Mouse (Mus musculus) G1E (cell line): ENCODE measurements at regions not wholly inside any gene's neighbourhood (a gene's known extent, or its start where the extent isn't known, plus 50 kb on each side); places are given as distances from the start of the nearest gene placed in this dataset.

ENCODE experiments used
- CTCF ChIP-seq: IDR thresholded peaks from 2 replicates; pipeline ENCODE4 v1.5.1; 2012; ENCODE audit warnings: low read depth, low read length, inconsistent platforms, mixed read lengths
- GATA1 ChIP-seq: IDR thresholded peaks from 2 replicates; pipeline ENCODE4 v1.6.1; 2012; ENCODE audit warnings: borderline replicate concordance, low read length, inconsistent platforms, mixed read lengths
- POLR2AphosphoS5 ChIP-seq: IDR thresholded peaks from 2 replicates; pipeline ENCODE4 v1.6.1; 2012; ENCODE audit warnings: low read depth, low read length, inconsistent platforms; ENCODE audit not compliant: insufficient replicate concordance
- TAL1 ChIP-seq: conservative IDR thresholded peaks from 2 replicates; pipeline ENCODE4 v1.6.1; 2012; ENCODE audit warnings: low read depth, low read length, inconsistent platforms, mixed read lengths

GRCm38 (mm10) chr10:9231751-9232150 is 345.9 kb upstream of the Sash1 start:
- TF ChIP-seq GATA1 (no peak), CTCF (no peak), POLR2AphosphoS5 (no peak), TAL1 (no peak)
